Mouse (Mus musculus) cerebellum, adult 2 months (tissue): Measurements from ENCODE around the gene Syce2. TPM values are rescaled to one million over a fixed set of nuclear protein-coding genes. Genes with fewer than 3 reads are reported as not detected.

Experiments used
- DNase-seq, 2 experiments: peaks; one replicate each; pipeline ENCODE4 v3.0.0; 2021
- H3K27ac ChIP-seq: fragments of 200-500 bp; 2 replicates; pipeline ENCODE4 v1.5.1; 2012; ENCODE audit warnings: low read length, control low read depth, inconsistent platforms; ENCODE audit not compliant: insufficient read depth
- H3K27me3 ChIP-seq: fragments of 200-500 bp; 2 replicates; pipeline ENCODE4 v1.6.1; 2012; ENCODE audit warnings: inconsistent platforms, mild to moderate bottlenecking, low read length, moderate library complexity; ENCODE audit not compliant: control insufficient read depth, insufficient read depth
- H3K4me1 ChIP-seq: fragments of 200-500 bp; 2 replicates; pipeline ENCODE4 v1.6.1; 2011; ENCODE audit warnings: low read length; ENCODE audit not compliant: control insufficient read depth, insufficient read depth
- H3K4me3 ChIP-seq: fragments of 200-500 bp; replicated peaks from 2 replicates; pipeline ENCODE3; 2011; ENCODE audit warnings: mild to moderate bottlenecking, low read depth, low read length, control low read depth; ENCODE audit not compliant: insufficient read depth
- CTCF ChIP-seq: fragments of 200-500 bp; IDR thresholded peaks from 2 replicates; pipeline ENCODE4 v1.5.1; 2011; ENCODE audit warnings: low read depth, mild to moderate bottlenecking, control low read depth, low read length, moderate library complexity, borderline replicate concordance; ENCODE audit not compliant: insufficient read depth
- POLR2A ChIP-seq: fragments of 200-500 bp; IDR thresholded peaks from 2 replicates; pipeline ENCODE4 v1.6.1; 2011; ENCODE audit warnings: low read length, control low read depth, borderline replicate concordance; ENCODE audit not compliant: insufficient read depth
- WGBS: fragments of 180-500 bp; shearing (Covaris S2); methylation state at CpG from one replicate; pipeline ENCODE4 v1.1.7; 2018; 5-methylcytosine and 5-hydroxymethylcytosine counted together
- polyA plus RNA-seq: library from polyadenylated mRNA; depleted of rRNA; stranded (reverse); fragments of >200 nt; gene quantifications from 2 replicates; pipeline ENCODE4 v1.2.3, GENCODE M21; 2012

Syce2 gene
- polyA plus RNA-seq, 1 experiment: 7.5 TPM

- Histone ChIP-seq H3K27me3 (no peaks in the 10 kb centered on the region), H3K27ac (peak overlapping the region; percentile 44; the same call in 1 of the 2 replicates), H3K4me1 (peaks cover 38% of the 10 kb centered on the region), H3K4me3 (peak overlapping the region; percentile 55)
- 9% methylated on average over 9 of the region's 9 CpGs for WGBS
- TF ChIP-seq POLR2A (no peak), CTCF (no peak)
- no peak for DNase-seq
These were observed 41.6 kb downstream of the Syce2 start for GRCm38 (mm10) chr8:84913502-84913900.

- WGBS: 34% methylated on average over 4 of the region's 4 CpGs
- peak overlapping the region; percentile 25 for H3K4me3 ChIP-seq
These were observed 42.0 kb downstream of the Syce2 start for GRCm38 (mm10) chr8:84913960-84914359.

GRCm38 (mm10) chr8:84915269-84915668, 43.4 kb downstream of the Syce2 start:
- Histone ChIP-seq H3K4me1 (peaks cover 29% of the 10 kb centered on the region), H3K4me3 (no peak overlapping the region), H3K27me3 (no peaks in the 10 kb centered on the region), H3K27ac (no peak overlapping the region)
- DNase-seq: no peak
- WGBS: 89% methylated on average over 8 of the region's 8 CpGs
- TF ChIP-seq POLR2A (no peak), CTCF (no peak)

More at GRCm38 (mm10) chr8:84913960-84914359, 42.0 kb downstream of the Syce2 start:
- peak overlapping the region; percentile 44; the same call in 1 of the 2 replicates for H3K27ac ChIP-seq
- peaks cover 38% of the 10 kb centered on the region for H3K4me1 ChIP-seq
- TF ChIP-seq CTCF (peak; percentile 41; the same call in 1 of the 2 replicates), POLR2A (no peak)
- H3K27me3 ChIP-seq: no peaks in the 10 kb centered on the region
- peak in 1 of 2 experiments; percentile 49 for DNase-seq

- Histone ChIP-seq H3K4me1 (peaks cover 7% of the 10 kb centered on the region), H3K4me3 (no peak overlapping the region), H3K27ac (no peak overlapping the region), H3K27me3 (no peaks in the 10 kb centered on the region)
- no peak for DNase-seq
- no peak for TF ChIP-seq POLR2A
- WGBS: 32% methylated on average over 20 of the region's 20 CpGs
These were observed 45.9 kb downstream of the Syce2 start for GRCm38 (mm10) chr8:84917781-84918180.

GRCm38 (mm10) chr8:84918646-84919045, 46.7 kb downstream of the Syce2 start:
- no peak overlapping the region for H3K4me3 ChIP-seq
- no peak overlapping the region for H3K27ac ChIP-seq
- DNase-seq: no peak
- TF ChIP-seq CTCF (no peak), POLR2A (no peak)
- peaks cover 4% of the 10 kb centered on the region; the same call in 1 of the 2 replicates for H3K4me1 ChIP-seq
- no peaks in the 10 kb centered on the region for H3K27me3 ChIP-seq
- WGBS: 88% methylated on average over 15 of the region's 15 CpGs

GRCm38 (mm10) chr8:84921596-84921995, 49.7 kb downstream of the Syce2 start:
- no peaks in the 10 kb centered on the region for H3K27me3 ChIP-seq
- no peak for DNase-seq
- WGBS: 74% methylated on average over 2 of the region's 2 CpGs
- H3K4me3 ChIP-seq: no peak overlapping the region
- TF ChIP-seq CTCF (no peak), POLR2A (no peak)
- H3K27ac ChIP-seq: no peak overlapping the region
- H3K4me1 ChIP-seq: 0 out of 2 replicates have a peak, but pooled peaks cover 4% of the 10 kb centered on the region

GRCm38 (mm10) chr8:84925557-84925956, 53.6 kb downstream of the Syce2 start:
- TF ChIP-seq POLR2A: no peak
- no peak for TF ChIP-seq CTCF
- no peak overlapping the region for H3K4me3 ChIP-seq
- 63% methylated on average over 7 of the region's 7 CpGs for WGBS
- H3K4me1 ChIP-seq: peaks cover 11% of the 10 kb centered on the region
- no peaks in the 10 kb centered on the region for H3K27me3 ChIP-seq
- DNase-seq: no peak
- no peak overlapping the region for H3K27ac ChIP-seq

- Histone ChIP-seq H3K27ac (no peak overlapping the region), H3K4me1 (peaks cover 11% of the 10 kb centered on the region), H3K27me3 (no peaks in the 10 kb centered on the region), H3K4me3 (no peak overlapping the region)
- TF ChIP-seq POLR2A (no peak), CTCF (no peak)
- no peak for DNase-seq
- WGBS: 90% methylated on average over 1 of the region's 1 CpGs
These were observed 55.6 kb downstream of the Syce2 start for GRCm38 (mm10) chr8:84927513-84927912.
